Mouse (Mus musculus) left cerebral cortex, postnatal 14 days (tissue): Measurements from ENCODE around the gene Hrh2. TPM values are rescaled to one million over a fixed set of nuclear protein-coding genes. Genes with fewer than 3 reads are reported as not detected.

Source experiments
- DNase-seq, 2 experiments: peaks; one replicate each; pipeline ENCODE4 v3.0.0; 2021 to 2022; ENCODE audit warnings: low spot score in 2 of 2, mixed read lengths in 1 of 2
- intact Hi-C: fragments of 180-260 bp; cut with DNase I; formaldehyde crosslinking; loops from one replicate; pipeline ENCODE4 v1.15.1; 2025
- total RNA-seq, 2 experiments: library from RNA; stranded (reverse); gene quantifications; 2 replicates each; pipeline ENCODE4 v1.2.3; 2021

Gene Hrh2
- total RNA-seq, 2 experiments from 2014 or later = 12.8 to 13.4 TPM

- no peak for DNase-seq
- intact Hi-C loops = no loop called here
Measured at GRCm38 (mm10) chr13:54251541-54252225, 59.8 kb downstream of the Hrh2 start.

GRCm38 (mm10) chr13:54257580-54258223 is 65.8 kb downstream of the Hrh2 start:
- DNase-seq = peak; percentile 70 to 82
- intact Hi-C loops = no loop called here

DNA sequence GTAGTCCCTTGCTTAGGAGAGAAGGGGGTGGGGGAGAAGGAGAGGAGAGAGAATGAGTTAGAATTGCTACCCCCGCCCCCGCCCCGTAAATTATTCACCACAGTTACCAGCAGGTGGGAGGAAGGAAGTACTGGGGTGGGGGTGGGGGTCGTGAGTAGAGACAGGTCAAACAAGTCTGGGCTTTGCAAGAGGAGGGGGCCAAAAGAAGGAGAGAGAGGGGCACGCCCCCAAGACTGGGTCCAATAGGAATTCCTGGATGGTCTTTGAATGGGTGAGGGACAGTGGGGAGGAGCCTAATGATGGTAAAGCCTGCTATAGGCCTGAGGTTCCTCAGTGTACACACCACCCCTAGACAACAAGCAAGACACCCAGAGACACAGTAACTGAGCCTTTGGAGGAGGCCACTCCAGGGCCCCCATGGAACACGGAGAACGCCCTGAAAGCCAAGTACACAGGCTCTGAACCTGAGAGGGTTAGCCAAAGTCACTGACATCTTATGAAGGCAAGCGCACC is 66.4 kb downstream of the Hrh2 start:
- DNase-seq = no peak
- intact Hi-C loops = no loop called here

DNA sequence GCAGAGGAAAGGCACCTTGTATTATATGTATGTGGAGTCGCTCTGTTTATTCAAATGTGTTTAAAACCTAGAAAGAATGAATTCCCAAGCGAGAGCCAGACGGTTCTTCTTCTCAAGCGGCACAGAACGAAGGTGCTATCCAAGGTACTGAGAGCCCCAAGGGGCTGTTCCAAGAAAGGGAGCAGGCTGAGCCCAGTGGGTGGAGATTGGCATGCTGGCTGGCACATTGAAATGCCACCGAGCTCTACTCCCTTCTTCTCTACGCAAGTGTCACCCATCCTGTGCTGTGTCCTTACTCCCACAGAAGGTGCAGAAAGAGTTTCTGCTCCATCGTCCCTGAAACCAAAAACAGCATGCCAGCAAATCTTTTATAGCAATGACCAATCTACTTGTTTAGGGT is 68.4 kb downstream of the Hrh2 start:
- DNase-seq = peak; percentile 59 to 82
- intact Hi-C loops = loop anchor here (5.0 kb wide), 1 partner anchor 42 kb away; no protein-coding TSS in a partner anchor

- intact Hi-C loops = loop anchor here (5.0 kb wide), 1 partner anchor 39 kb away; no protein-coding TSS in a partner anchor
- DNase-seq = no peak
Measured at GRCm38 (mm10) chr13:54262741-54263510, 71.0 kb downstream of the Hrh2 start.

DNA sequence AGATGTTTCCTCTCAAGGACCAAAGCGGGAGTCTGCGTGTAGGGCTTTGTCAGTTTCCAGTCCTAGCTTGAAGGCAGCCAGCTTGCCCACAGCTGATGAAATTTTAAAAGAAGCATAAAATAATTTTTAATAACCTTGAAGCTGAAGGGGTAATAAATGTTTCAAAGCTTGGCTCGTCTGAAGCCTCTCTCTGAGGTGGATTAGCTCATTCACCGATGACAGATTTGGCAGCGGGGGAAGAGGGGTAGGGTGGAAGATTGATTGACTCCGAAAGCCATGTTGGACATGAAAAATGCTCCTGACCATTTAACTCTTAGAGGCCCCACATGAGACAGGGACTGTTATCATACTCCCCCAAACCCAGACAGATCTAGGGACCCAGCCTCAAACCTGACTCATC is 71.7 kb downstream of the Hrh2 start:
- DNase-seq = no peak
- intact Hi-C loops = loop anchor here (5.0 kb wide), 1 partner anchor 39 kb away; no protein-coding TSS in a partner anchor

DNA sequence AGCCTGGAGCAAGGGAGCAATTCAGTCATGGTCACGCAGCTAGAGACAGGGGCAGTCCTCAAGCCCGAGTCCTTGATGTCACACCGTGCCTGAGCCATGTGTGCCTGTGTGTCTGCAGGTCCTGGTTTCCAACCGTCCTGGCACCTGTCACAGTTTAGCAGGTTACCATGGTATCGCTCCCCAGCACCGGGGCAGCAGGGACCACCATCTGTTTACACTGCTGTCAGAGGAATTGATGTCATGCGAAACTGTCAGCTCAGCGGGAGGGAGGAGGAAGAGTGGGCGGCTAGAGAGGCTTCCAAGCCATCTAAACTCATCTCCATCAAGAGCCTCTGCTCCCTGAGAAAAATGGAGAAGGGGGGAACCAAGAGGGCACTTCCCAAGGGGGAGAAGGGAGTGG is 74.5 kb downstream of the Hrh2 start:
- intact Hi-C loops = no loop called here
- DNase-seq = peak; percentile 37 to 53

DNA sequence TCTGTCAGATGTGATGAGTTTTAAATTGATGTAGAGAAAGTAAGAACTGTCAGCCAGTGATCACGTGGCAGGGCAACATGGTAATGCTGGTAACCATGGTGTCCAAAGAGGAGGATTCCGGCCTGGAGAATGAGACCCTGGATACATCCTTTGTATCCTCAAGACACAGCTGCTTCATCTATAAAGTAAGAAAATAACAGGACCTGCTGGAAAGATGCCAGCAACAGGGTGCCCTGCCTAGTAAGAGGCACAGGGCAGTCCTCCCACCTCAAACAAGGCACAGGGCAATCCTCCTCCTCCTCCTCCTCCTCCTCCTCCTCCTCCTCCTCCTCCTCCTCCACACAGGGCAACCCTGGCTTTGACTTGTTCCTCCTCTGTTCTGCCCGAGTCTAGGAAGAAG is 77.2 kb downstream of the Hrh2 start:
- intact Hi-C loops = no loop called here
- DNase-seq = no peak

DNA sequence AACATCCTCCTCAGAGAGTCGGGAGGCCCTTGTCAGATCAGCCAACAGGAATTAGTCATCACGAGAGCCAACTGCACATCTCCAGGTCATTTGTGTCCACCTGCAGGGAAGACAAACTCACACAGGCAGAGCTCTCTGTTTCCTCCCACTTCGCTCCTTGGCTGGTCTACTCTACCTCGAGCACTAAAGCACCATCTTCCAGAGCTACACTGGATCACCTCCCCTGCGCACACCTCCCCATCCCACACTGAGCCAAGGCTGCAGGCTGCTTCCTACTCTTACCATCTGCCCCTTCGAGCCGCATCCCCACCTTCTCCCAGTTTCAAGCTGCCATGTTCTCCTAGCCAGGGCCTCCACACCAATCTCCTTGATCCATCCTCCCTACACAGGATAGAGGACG is 77.7 kb downstream of the Hrh2 start:
- peak; percentile 43 to 54 for DNase-seq
- intact Hi-C loops = no loop called here

GRCm38 (mm10) chr13:54272076-54272475 is 80.1 kb downstream of the Hrh2 start:
- DNase-seq = no peak
- intact Hi-C loops = no loop called here

GRCm38 (mm10) chr13:54277406-54277805 is 85.5 kb downstream of the Hrh2 start:
- intact Hi-C loops = no loop called here
- peak in 1 of 2 experiments; percentile 54 for DNase-seq

- intact Hi-C loops = no loop called here
- no peak for DNase-seq
Measured at GRCm38 (mm10) chr13:54280366-54280765, 88.4 kb downstream of the Hrh2 start.

DNA sequence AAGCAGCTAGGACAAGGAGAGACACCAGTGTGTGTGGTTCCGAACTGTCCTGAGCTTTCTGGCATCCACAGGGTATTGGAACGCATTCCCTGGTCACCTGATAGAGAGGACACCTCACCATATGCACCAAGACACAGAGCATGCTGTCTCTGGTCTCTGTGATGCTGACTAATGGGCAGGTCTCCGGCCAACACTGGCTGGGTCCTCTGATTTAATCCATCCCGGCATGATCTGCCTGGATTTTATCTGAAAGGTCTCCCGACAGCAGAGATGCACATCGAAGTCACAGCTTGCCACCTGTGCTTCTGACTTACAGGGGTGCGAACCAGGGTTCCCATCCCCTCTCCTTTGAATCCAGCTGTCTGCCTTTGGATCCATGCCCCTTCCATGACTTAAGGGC is 89.2 kb downstream of the Hrh2 start:
- DNase-seq = no peak
- intact Hi-C loops = no loop called here

DNA sequence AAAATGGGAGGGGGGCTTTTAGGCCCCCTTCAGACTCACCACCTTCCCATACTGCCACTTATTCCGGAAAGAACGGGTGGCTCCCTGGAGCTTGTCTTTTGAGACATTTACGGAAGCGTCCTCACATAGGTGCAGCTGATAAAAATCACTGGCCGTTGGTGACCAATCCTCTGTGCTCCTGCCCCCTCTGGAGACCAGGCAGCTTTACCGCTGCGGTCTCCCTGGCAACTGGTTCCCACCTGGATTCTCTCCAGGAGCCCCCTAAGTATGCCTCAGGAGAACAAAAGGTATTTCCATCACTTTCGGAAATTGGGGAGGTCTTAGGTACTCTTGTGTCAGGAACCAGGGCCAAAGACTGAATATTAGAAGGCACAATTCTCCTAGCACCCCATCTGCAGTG is 89.7 kb downstream of the Hrh2 start:
- DNase-seq = no peak
- intact Hi-C loops = no loop called here

GRCm38 (mm10) chr13:54282149-54282860 is 90.4 kb downstream of the Hrh2 start:
- no peak for DNase-seq
- intact Hi-C loops = no loop called here

DNA sequence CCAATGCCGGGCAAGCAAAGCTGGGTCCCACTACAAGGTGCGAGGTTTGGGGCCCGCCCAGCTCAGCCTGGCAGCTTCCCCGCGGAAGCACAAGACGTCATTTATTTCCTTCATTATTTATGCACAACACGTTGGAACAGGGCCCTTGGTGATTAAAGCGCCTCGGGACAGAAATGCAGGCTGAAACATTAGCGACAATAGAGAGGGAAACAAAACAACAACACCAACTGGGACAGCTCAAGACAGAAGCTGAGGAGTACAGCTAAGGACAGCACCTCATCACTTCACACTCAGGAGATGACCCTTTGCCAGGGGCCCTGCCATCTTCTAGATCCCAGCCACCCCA is 90.9 kb downstream of the Hrh2 start:
- intact Hi-C loops = no loop called here

More for the DNA sequence above, 90.9 kb downstream of the Hrh2 start:
- DNase-seq = peak in 1 of 2 experiments; percentile 35
